Mouse (Mus musculus): ENCODE measurements around the gene Tmem186.

Gene Tmem186

DNA sequence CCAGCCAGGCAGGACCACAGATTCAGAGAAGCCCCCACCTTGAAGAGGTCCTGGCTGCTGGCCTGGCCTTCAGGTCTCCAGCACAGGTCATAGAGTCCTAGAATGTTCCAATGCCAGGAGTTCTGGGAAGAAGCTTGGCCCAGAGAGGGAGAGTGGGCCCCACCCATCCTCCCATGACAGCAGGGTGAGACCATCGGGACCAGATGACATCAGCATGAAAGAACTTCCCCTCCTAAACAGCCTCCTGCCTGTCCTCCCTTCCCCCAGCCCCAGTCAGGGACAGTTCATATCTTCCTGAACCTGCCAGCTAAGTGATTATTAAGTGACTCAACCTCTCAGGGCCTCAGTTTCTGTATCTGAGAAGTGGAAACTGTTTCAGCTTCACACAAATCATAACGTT lies 28.9 kb upstream of the Tmem186 start:
- no peak for DNase-seq

DNA sequence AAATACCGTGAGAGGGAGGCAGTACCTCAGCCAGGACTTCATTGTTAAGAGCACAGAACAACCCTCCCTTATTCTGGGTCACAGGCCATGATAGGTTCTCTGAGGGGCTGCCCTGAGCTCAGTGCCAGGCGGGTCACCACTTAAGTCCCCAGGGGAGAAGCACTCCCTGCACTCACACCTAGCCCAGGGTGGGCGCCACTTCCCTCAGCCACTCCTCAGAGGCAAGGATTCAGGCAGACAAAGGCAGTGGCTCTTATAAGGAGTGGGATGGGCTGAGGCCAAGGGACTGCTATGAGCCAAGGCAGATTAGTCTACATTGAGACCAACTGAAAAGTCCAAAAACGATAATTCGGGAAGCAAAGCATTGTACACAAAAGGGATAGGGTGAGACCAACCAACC lies 27.9 kb upstream of the Tmem186 start:
- DNase-seq, result no peak

DNA sequence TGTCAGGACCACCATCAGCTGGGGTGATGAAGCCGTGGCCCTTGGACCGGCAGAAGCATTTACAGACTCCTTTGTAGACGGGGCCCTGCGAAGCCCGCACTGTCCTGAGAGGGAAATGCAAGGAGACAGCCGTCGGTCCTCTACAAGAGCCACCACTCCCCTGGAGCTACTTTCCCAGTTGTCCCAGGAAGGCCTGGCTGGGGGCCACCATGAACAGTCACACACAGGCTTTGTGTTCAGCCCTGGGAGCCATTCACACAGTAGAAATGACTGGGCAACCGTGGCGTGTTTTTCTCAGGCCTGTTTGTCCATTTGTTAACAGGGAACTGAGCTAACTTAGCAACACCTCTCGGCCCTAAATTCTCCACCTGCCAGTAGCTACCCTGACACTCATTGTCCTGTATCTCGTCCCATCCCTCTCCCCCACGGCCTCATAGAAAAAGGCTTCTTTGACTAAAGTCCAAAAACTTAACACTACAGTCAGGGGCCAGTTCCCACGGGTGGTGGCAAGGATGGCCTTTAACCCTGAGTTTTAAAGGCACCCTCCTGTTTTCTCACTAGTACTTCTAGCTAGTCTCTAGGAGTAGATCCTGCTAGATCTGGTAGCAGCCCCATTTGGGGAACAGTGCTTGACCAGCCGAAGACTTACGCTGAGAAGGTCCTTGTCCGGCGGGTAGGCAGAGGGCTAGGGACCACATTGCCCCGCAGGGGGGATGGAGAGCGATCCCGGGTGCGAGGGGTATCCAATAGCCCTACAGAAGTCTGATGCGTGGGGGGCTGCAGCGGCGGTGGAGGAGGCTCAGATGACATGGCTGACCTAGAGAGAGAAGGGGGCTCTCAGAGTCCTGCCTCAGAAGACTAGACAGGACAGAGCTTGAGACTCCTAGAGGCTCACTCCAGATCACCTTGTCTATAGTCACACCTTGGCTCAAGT lies 26.4 kb upstream of the Tmem186 start:
- no peak for DNase-seq

DNA sequence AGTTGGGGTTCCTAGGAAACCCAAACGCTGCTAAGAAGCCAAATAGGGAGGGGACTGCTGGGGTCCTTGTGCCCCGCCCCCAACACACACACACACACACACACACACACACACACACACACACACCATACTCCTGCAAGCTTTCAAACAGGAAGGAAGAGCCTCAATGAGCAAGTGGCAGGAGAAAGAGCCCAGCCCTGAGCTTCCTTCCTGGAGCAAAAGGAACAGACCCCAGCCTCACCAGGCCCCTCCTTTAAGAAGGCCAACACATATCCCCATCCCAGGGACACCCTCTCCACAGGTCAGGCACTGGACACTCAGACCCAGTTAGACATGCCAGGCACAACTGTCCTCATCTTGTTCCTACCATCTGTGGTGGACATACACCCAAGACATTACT lies 25.5 kb upstream of the Tmem186 start:
- no peak for DNase-seq

DNA sequence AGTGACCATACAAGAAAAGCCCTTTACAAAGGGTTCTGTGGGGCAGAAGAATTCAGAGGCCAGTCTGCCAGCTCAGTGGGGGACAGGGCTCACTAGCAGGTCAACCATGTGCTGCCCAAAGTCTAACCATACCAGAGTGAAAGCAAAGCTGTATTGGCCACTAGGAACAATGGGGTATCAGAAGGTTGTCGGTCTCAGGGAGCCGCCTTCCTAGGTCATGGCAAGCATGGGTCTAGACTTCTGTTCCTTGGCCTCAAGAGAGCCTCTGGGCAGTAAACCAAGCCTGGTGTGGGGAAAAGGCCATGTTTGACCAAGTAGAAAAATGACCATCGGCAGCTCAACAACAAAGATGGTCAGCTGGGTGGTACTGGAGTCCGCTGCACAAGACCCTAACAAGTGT lies 21.3 kb upstream of the Tmem186 start:
- no peak for DNase-seq

DNA sequence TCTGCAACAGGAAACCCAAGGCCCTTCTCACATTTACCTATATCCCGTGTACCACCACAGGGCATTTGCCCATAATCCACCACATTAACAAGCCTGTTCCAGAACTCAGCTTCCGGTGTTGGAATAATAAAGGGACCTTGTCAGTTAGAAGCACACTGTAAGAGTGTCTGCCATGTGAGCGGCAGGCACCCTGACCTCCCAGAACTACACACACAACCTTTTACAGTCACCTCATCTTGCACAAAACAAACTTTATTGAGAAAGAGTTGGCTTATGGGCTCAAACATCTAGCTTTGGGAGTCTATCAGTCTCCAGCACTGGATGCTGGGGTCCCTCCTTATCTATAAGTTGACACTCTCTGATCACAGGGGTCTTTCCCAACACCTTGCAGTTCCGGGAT lies 20.8 kb upstream of the Tmem186 start:
- no peak for DNase-seq

DNA sequence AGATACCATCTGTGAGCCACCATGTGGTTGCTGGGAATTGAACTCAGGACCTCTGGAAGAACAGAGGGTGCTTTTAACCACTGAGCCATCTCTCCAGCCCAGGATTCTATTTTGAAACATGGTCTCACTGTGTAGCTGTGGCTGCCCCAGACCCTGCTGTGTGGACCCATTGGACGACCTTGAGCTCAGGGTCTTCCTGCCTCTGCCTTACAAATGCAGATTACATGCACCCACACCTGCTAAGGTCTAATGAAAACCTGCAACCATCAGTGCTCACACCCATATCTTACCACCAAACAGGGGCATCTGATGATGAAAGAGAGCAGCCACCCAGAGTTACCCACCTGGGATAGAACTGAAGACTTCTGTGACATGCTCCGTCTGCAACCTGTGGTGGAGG lies 18.7 kb upstream of the Tmem186 start:
- no peak for DNase-seq

DNA sequence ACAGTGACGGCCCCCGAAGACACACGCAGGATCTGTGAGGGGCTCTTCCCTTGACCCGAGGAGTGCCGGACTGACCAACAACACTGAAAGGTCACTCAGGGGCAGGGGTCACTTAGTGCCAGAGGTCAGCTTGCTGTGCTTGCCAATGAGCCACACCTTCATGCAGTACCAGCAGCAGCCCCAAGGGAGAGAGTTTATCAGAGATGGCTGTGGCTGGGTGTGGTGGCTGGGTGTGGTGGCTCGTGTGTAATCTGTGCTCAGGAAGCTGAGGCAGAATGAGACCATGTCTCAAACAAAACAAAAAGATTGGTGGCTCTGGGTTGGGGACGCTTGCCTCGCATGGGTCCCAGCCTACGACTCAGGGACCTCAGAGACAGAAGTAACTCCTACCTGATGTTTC lies 18.1 kb upstream of the Tmem186 start:
- DNase-seq, result no peak

DNA sequence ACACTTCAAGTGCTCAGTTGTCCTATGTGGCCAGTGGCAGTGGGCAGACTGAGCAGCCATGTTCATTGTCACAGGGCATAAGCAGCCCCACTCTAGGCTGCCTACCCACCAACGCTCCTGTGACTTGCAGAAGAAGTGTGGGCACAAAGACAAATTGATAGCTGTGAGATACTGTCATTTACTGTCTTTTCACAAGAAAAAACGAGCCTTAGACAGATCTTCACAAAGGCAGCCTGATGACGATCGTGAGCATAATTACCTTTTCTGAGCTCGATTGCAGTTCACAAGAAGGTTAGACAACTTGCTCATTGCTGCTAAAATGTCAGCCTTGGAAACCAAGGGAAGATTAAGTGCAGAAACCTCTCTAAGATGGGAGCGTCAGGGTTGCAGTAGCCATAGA lies 17.6 kb upstream of the Tmem186 start:
- no peak for DNase-seq

DNA sequence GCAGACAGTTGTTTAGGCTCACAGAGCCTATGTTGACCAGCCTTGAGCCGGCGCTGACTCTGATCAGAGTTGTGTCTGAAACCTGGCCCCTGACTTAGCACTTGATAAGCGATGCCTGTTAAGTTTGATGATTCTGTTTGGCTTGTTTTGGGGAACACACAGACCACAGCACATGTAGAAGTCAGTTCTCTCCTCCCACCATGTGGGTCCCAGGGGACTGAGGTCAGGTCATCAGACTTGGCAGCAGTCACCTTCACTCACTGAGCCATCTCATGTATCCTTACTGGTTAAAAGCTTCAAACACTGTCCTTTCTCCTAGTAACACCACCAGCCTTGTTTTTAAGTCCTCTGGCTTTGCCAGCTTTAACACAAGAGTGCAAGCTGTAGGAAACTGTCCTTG lies 12.5 kb upstream of the Tmem186 start:
- DNase-seq, result no peak

DNA sequence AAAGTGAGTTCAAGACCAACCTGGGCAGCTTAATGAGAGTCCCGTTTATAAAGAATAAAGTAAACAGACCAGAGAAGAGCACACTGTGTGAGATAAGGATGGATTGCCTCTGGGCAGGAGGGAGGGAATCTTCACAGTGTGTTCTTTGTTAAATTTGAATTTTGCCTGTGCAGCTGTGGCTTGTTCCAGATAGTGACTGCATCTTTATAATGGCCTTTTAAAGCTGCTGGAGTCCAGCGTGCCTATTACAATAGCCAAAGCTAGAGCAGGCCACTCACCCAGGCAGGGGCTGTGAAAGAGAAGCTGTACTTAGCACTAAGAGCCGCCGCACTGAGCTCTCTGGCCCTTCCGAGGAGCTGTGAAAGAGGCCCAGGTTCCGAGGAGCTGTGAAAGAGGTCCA lies 8.0 kb upstream of the Tmem186 start:
- DNase-seq, result no peak

DNA sequence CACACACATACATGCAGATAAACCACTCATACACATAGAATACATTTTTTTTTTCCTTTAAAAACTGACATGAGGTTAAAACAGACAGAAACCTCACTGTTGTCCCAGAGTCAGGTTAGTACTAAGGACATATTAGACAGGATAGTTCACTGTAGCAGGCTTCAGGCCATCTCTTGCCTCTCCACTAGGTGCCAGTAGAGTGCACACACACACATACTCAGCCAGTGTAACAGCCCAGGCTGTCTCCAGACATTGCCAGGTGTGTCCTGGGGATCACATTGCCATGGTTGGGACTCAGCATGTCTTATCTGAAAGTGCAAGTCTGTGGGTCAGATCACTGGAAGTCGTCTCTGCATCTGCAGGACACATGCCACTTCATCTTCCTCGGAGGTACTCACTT lies 6.3 kb upstream of the Tmem186 start:
- DNase-seq, result no peak

DNA sequence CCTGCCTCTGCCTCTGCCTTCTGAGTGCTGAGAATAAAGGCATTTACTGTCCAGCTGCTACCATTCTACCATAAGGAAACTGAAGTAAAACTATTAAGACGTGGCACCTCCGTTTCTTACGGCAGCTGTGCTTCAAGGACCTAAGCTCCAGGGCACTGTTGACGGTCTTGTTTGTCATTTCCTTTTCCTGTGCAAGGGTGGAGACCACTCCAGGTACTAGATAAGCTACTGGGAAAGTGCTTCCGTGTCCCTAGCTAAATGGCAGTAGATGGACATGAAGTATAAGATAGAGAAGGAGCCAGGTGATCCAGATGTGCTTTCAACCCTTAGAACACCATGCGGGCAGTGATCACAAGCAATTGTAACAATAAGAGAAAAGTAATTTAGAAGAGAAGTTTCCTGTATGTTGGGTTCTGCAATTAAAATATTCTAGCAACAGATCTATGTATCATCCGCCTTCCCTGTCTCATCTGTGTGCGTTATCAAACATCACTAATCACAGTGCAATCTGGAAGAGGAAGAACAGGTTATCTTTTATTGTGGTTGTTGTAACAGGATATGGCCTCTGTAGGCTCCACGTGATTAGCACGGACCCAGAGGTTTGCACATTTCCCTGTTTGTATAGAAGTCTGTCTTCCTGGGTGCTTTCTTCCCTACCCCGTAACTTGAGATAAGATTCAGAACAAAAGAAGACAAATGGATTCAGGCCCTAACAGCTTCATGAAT lies 2.1 kb upstream of the Tmem186 start:
- DNase-seq, result no peak

DNA sequence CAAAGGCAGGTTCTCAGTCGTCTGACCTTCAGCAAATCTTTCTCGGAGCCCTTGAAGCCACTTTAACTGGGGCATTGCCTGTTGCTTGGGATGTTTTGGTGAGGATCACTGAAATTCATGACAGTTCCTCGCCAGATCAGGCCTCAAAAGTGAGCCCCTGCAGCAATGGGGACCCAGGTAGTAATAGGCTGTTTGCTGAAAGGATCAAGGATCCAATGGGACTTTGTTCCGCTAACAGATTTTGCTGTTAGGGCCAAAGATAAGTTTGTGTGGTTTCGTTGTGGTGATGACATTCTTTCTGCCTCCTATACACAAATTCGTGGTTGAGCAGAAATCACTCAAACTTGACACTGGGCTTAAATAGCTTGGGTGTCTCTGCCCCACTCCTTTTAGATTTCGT lies 619 bp upstream of the Tmem186 start:
- DNase-seq, result no peak

DNA sequence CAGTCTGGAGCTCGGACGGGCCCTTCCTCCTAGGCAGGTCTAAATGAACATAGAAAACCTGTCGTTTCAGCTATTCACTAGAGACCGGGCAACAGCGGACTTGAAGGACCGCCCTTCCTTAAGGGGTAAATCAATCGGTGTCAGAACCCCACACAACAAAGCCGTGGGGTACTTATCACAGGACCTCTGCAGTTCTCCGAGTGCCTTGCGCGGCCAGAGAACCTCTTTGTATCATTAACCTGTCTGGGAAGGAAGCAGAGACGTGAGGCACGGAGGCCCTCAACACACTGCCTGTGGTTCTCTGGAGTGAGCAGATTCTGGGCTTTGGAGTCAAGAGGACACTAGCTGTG lies 670 bp downstream of the Tmem186 start:
- no peak for DNase-seq

DNA sequence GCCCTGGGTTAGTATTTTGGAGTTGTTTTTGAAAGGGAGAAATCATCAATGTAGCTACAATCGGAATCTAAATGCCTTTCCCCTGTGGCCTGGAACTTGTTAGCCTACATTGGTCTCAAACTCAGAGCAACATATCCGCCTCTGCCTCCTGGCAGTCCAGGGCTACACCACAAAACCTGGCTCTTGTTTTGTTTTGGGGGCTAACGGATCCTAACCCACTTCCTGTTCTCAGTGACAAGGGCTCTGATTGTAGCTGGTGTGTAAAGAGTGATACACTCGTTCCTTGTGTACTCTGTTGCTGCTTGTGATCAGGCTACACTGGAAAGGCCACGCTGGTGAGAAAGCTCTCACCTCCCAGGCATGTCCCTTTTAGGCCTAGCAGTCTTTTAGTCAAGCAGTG lies 6.1 kb downstream of the Tmem186 start:
- no peak for DNase-seq

DNA sequence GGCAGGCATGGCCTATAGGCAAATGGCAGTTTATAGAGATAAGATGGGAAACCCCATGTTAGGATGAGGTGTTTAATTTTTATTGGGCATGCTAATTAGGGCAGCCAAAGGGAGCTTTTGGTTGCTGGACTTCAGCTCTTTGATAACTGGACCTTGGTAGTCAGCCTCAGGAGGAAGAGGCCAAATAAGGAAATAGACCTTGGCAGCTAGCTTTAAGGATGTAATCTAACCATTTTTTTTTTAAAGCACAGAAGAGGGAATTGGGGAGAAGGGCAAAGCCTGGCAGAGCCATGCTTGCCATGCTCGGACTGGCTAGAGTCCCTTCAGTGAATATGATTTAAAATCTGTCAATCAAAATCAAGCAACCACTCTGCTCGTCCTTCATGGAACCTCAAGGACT lies 7.1 kb downstream of the Tmem186 start:
- no peak for DNase-seq

DNA sequence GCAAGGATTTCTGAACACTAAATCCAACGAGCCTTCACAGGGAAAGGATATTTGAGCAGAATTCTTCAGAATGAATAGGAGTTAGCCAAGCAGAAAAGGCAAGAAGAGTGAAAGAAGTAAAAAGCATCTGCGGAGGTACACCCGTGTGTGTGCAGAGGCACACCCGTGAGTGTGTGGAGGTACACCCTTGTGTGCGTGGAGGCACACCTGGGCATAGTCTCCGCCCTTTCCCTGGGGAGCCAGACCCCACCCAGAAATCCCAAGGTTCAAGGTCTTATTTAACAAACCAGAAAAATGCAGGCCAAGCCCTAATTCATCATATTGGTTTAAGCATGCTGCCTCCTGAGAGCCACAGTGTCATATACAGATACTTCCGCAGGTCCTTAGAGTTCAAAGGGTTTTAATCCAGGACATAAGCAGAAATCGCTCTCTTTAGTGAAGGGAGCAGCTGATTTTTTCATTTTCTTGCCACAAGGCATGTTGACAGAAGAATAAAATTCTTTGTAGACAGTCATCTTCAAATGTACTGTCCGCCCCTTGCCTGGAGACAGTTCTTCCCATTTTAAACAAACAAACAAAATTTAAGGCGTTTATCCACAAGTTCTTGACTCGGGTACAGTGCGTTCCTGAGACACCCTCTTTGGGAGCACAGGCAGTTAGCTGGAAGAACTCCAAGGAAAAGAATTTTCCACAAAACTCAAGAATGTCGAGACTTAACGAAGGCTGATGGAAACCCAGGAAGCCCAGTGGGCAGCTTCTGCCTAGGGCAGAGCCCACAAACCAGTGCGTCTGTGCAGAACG lies 17.0 kb downstream of the Tmem186 start:
- DNase-seq, result no peak

DNA sequence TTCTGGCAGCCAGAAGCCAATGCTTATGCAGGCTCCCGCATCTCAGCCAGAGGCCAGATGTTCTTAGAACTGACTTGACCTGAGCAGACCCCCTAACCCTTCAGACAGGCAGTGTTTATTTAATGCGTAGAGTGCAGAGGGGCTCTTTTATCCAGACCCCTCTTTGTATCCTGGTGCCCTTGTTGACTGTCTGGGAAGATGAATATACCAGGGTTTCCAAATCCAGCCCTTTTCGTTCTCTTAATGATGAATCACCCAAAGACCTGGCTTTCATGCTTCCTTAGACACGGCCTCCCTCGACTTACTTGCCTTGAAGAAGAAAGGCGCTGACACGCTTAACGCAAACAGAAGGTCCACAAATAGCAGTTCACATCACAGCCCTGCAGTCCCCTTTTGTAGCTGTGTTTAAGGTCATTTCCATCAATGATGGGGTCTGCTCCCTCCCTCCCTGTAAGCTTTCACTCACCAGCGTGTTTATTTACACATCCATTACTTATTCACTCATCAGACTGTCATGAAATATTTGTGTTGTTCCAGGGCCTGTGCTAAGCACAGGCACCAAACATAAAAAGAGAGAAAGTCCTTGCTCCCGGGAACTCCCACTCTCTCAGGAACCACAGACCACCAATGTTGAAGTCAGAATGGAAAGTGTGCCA lies 17.7 kb downstream of the Tmem186 start:
- no peak for DNase-seq

DNA sequence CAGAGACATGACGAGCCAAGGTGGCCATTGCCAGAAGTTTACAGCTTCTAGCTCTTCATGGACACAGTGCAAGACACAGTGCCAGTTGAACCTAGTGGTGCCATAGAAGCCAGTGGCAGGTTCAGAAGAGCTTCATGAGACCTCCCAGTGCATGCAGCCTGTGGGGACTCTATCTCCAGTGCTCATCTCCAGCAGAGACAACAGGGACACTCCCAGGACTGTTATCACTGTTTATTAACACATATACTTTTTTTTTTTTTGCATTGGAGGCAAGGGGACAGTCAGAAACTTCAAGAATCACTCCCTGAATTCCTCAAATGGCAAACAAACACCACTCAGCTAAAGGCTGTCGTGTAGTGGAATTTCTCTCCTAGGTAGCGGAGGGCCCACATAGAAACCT lies 24.1 kb downstream of the Tmem186 start:
- DNase-seq, result no peak

DNA sequence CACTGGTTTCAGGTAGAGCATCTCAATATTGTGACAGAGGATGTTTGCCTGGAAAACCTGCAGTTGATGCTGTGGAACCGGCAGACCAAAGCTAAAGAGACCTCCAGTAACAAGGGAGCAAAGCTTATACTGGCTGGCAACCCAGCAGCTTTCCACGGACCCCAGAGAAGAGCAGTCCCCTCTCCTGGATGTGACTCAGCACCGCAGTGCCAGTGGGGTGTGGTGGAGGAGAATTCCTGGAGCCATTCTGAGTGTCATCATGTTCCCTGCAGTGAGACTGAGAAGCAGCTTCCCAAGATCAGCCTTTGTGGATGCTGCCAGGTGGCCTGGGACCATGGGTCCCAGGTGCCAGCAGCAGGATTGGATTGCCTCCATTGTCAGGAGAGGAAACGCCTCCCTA lies 24.5 kb downstream of the Tmem186 start:
- DNase-seq, result no peak

DNA sequence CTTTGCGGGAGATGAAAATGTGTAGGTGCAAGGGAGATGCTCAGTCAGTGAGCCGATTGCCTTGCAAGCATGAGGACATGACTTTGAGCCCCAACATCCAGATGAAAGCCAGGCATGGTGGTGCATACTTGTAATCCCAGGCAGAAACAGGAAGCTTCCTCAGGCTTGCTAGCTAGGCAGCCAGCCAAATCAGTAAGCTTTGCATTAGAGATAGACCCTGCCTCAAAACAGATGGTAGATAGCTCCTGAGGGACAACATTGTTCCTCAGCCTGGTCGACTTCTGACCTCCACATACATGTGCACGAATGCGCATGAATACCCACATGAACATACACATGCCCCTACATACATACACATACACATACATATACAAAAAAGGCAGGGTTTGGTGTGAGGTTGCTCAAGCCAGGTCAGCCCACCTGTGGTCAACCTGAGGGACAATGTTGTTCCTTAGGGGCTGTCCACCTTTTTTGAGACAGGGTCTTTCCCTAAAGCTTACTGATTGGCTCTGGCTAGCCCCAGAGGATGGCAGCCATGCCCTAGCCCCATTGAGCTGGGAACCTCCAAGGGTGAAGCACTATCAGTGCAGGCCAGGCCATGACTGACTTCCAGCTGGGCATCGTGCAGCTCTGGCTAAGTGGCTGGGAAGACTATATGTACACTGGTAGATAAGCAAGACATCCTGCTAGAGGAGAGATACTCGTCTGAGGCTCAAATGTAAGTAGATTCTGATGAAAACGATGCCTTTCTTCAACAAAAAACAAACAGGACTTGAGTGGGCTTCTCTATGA lies 25.1 kb downstream of the Tmem186 start:
- no peak for DNase-seq
